29 mouse cellular contexts compared by ENCODE assay signal in the genomic region with DNA sequence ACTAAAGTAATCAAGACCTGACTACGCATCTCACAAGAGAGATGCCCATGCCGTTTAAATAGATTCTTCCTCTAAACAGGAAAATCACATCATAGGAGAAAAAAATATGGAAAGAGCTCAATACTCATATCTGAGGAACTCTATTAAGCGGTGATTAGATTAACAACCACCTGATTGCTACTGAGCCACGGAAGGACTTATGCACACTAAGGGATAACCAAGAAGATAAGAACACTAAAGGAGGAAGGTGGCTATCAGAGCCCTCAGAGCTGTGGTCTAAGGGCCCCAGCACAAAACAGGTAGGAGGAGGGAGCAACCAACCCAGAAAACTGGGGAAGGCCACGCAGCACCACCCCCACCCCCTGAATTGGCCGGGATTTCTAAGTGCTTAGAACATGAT. TPM values are rescaled to one million over a fixed set of nuclear protein-coding genes. Genes with fewer than 3 reads are reported as not detected.
DNase-seq lines count a peak whose midpoint lies in the region; ATAC-seq and TF ChIP-seq lines count a peak whose summit lies in the region.
"Had no signal": no experiment of that assay in that cellular context is flagged by ENCODE, and none has a peak within 500 bp of the region (broad histone marks: within the 10 kb centered on the region; RNA-seq: fewer than 3 reads in every experiment).

No protein-coding gene starts in this region.

- H3K4me1 ChIP-seq in intestine, embryonic 15.5 days (replicated peaks): no peaks in the 10 kb centered on the region
- no peaks in the 10 kb centered on the region for H3K4me1 ChIP-seq in intestine, postnatal 0 days (replicated peaks; ENCODE audit: control insufficient read depth, insufficient read depth, low read length)
- peaks cover 49 to 62% of the 10 kb centered on the region in 2 experiments for H3K4me1 ChIP-seq in liver, embryonic 14.5 days (replicated peaks; ENCODE audit: control insufficient read depth in 2 of 2, insufficient read depth in 2 of 2, low read length in 1 of 2)
- H3K4me1 ChIP-seq in liver, postnatal 0 days (ENCODE audit: insufficient read depth): peaks cover 36% of the 10 kb centered on the region
- H3K4me1 ChIP-seq in intestine, embryonic 16.5 days (ENCODE audit: control insufficient read depth, insufficient read depth, low read length): no peaks in the 10 kb centered on the region
- peaks cover 17% of the 10 kb centered on the region; the same call in 1 of the 2 replicates for H3K4me1 ChIP-seq in small intestine, adult 2 months (ENCODE audit: control insufficient read depth, insufficient read depth, insufficient read length, low read length)
- H3K4me1 ChIP-seq: embryonic facial prominence, embryonic 12.5 days; embryonic facial prominence, embryonic 15.5 days; hindbrain, embryonic 10.5 days had no signal

- no peak for DNase-seq in liver, embryonic 14.5 days (ENCODE audit: low read depth in 3 of 3, low spot score in 3 of 3)
- DNase-seq in liver, postnatal 0 days: no peak
- no peak for DNase-seq in thymus, postnatal 36 days
- DNase-seq in kidney, adult 18-20 months: no peak
- DNase-seq: adrenal gland, adult 2 months; adrenal gland, postnatal 14 days; B cell, adult 2 months; cerebellum, adult 11 months; cerebellum, adult 2 months; cerebellum, adult 9-11 months; cerebellum, postnatal 25 days; gastrocnemius, postnatal 25 days; heart, adult 2 months; heart, postnatal 10 days; heart, postnatal 36 days had no signal

- no peak for TF ChIP-seq EP300 in liver, embryonic 14.5 days (IDR thresholded peaks at IDR 0.05; ENCODE audit: low read depth)
- TF ChIP-seq EP300 in liver, postnatal 0 days (IDR thresholded peaks at IDR 0.05; ENCODE audit: low read depth): no peak

- 61% methylated on average over 6 of the region's 6 CpGs for WGBS in intestine, embryonic 15.5 days
- WGBS in intestine, postnatal 0 days: 48% methylated on average over 6 of the region's 6 CpGs
- WGBS in liver, embryonic 14.5 days (ENCODE audit: insufficient replicate concordance): 42% methylated on average over 6 of the region's 6 CpGs
- WGBS in liver, postnatal 0 days (ENCODE audit: insufficient replicate concordance): 64% methylated on average over 6 of the region's 6 CpGs
- 75% methylated on average over 6 of the region's 6 CpGs for WGBS in intestine, embryonic 16.5 days
- 46% methylated on average over 6 of the region's 6 CpGs for WGBS in small intestine, adult 2 months

- no peak overlapping the region for H3K4me3 ChIP-seq in intestine, embryonic 15.5 days (replicated peaks)
- no peak overlapping the region for H3K4me3 ChIP-seq in intestine, postnatal 0 days (ENCODE audit: low read depth, low read length)
- H3K4me3 ChIP-seq in liver, embryonic 14.5 days (ENCODE audit: insufficient read depth in 1 of 2, low read depth in 2 of 2, low read length in 2 of 2): no peak overlapping the region
- H3K4me3 ChIP-seq in liver, postnatal 0 days (ENCODE audit: low read depth, low read length): no peak overlapping the region
- H3K4me3 ChIP-seq in intestine, embryonic 16.5 days (ENCODE audit: low read length): no peak overlapping the region
- H3K4me3 ChIP-seq in small intestine, adult 2 months (ENCODE audit: low read depth, low read length): no peak overlapping the region
- H3K4me3 ChIP-seq: embryonic facial prominence, embryonic 12.5 days; embryonic facial prominence, embryonic 15.5 days; heart, adult 2 months; heart, embryonic 12.5 days; heart, embryonic 15.5 days; hindbrain, embryonic 10.5 days; hindbrain, embryonic 13.5 days had no signal

- no peaks in the 10 kb centered on the region for H3K9me3 ChIP-seq in intestine, embryonic 15.5 days
- H3K9me3 ChIP-seq in intestine, postnatal 0 days (ENCODE audit: control insufficient read depth): no peaks in the 10 kb centered on the region
- no peaks in the 10 kb centered on the region for H3K9me3 ChIP-seq in liver, embryonic 14.5 days (ENCODE audit: control insufficient read depth, low read length)
- H3K9me3 ChIP-seq in liver, postnatal 0 days (ENCODE audit: low read length): no peaks in the 10 kb centered on the region
- no peaks in the 10 kb centered on the region for H3K9me3 ChIP-seq in intestine, embryonic 16.5 days (ENCODE audit: control insufficient read depth, low read length)
- H3K9me3 ChIP-seq: embryonic facial prominence, embryonic 12.5 days; embryonic facial prominence, embryonic 15.5 days; heart, embryonic 12.5 days; heart, embryonic 15.5 days; hindbrain, embryonic 10.5 days; hindbrain, embryonic 13.5 days had no signal

- ATAC-seq in intestine, embryonic 15.5 days: 0 out of 2 replicates have a peak, but pooled peaks have one; percentile 27
- no peak for ATAC-seq in intestine, postnatal 0 days
- ATAC-seq in liver, embryonic 14.5 days (ENCODE audit: insufficient read depth): no peak
- ATAC-seq in liver, postnatal 0 days: no peak
- ATAC-seq in intestine, embryonic 16.5 days: peak; percentile 51
- ATAC-seq: forebrain, embryonic 14.5 days; hindbrain, embryonic 16.5 days; Patski had no signal

- no peak overlapping the region for H3K9ac ChIP-seq in intestine, embryonic 15.5 days
- no peak overlapping the region for H3K9ac ChIP-seq in intestine, postnatal 0 days (ENCODE audit: low read depth, low read length)
- H3K9ac ChIP-seq in liver, embryonic 14.5 days (replicated peaks): no peak overlapping the region
- H3K9ac ChIP-seq in liver, postnatal 0 days (replicated peaks): no peak overlapping the region
- H3K9ac ChIP-seq in intestine, embryonic 16.5 days (ENCODE audit: low read depth, low read length): no peak overlapping the region
- H3K9ac ChIP-seq: embryonic facial prominence, embryonic 12.5 days; embryonic facial prominence, embryonic 15.5 days; heart, embryonic 12.5 days; heart, embryonic 15.5 days; hindbrain, embryonic 13.5 days had no signal

- H3K27me3 ChIP-seq in intestine, embryonic 15.5 days (replicated peaks): no peaks in the 10 kb centered on the region
- no peaks in the 10 kb centered on the region for H3K27me3 ChIP-seq in intestine, postnatal 0 days (replicated peaks; ENCODE audit: control insufficient read depth, insufficient read depth, low read length)
- H3K27me3 ChIP-seq in liver, embryonic 14.5 days (ENCODE audit: control insufficient read depth, insufficient read depth, low read length): no peaks in the 10 kb centered on the region
- no peaks in the 10 kb centered on the region for H3K27me3 ChIP-seq in liver, postnatal 0 days (ENCODE audit: insufficient read depth, low read length)
- H3K27me3 ChIP-seq in intestine, embryonic 16.5 days (replicated peaks; ENCODE audit: control insufficient read depth, insufficient read depth, low read length): no peaks in the 10 kb centered on the region
- H3K27me3 ChIP-seq in small intestine, adult 2 months (ENCODE audit: control insufficient read depth, insufficient read depth, low read length): no peaks in the 10 kb centered on the region
- H3K27me3 ChIP-seq: CH12.LX; embryonic facial prominence, embryonic 12.5 days; embryonic facial prominence, embryonic 15.5 days; heart, embryonic 12.5 days; heart, embryonic 15.5 days; hindbrain, embryonic 13.5 days; Patski had no signal

- H3K4me2 ChIP-seq in intestine, embryonic 15.5 days (replicated peaks): no peak overlapping the region
- H3K4me2 ChIP-seq in intestine, postnatal 0 days (replicated peaks; ENCODE audit: low read depth): no peak overlapping the region
- H3K4me2 ChIP-seq in liver, embryonic 14.5 days (ENCODE audit: low read depth): peak overlapping the region; percentile 21; the same call in 1 of the 2 replicates
- no peak overlapping the region; the same call in 1 of the 2 replicates for H3K4me2 ChIP-seq in liver, postnatal 0 days (ENCODE audit: low read depth, low read length)
- H3K4me2 ChIP-seq in intestine, embryonic 16.5 days (ENCODE audit: low read depth, low read length): no peak overlapping the region
- H3K4me2 ChIP-seq: embryonic facial prominence, embryonic 12.5 days; embryonic facial prominence, embryonic 15.5 days; heart, embryonic 12.5 days; heart, embryonic 15.5 days; hindbrain, embryonic 13.5 days had no signal

- no peaks in the 10 kb centered on the region for H3K36me3 ChIP-seq in intestine, embryonic 15.5 days
- H3K36me3 ChIP-seq in intestine, postnatal 0 days (ENCODE audit: control insufficient read depth, insufficient read depth): no peaks in the 10 kb centered on the region
- no peaks in the 10 kb centered on the region for H3K36me3 ChIP-seq in liver, embryonic 14.5 days (replicated peaks; ENCODE audit: control insufficient read depth, insufficient read depth, low read depth)
- 0 out of 2 replicates have a peak, but pooled peaks cover 2% of the 10 kb centered on the region for H3K36me3 ChIP-seq in liver, postnatal 0 days (replicated peaks; ENCODE audit: insufficient read depth, low read length)
- no peaks in the 10 kb centered on the region for H3K36me3 ChIP-seq in intestine, embryonic 16.5 days (ENCODE audit: control insufficient read depth, insufficient read depth, low read length)
- H3K36me3 ChIP-seq in small intestine, adult 2 months (ENCODE audit: control insufficient read depth, insufficient read depth, low read length): peaks cover 3% of the 10 kb centered on the region; the same call in 1 of the 2 replicates
- H3K36me3 ChIP-seq: embryonic facial prominence, embryonic 12.5 days; embryonic facial prominence, embryonic 15.5 days; heart, embryonic 12.5 days; heart, embryonic 15.5 days had no signal

- H3K27ac ChIP-seq in intestine, embryonic 15.5 days: no peak overlapping the region
- H3K27ac ChIP-seq in intestine, postnatal 0 days (ENCODE audit: low read depth, low read length): no peak overlapping the region
- peak overlapping the region; percentile 31; the same call in 1 of the 2 replicates for H3K27ac ChIP-seq in liver, embryonic 14.5 days
- no peak overlapping the region for H3K27ac ChIP-seq in liver, postnatal 0 days (ENCODE audit: low read depth)
- no peak overlapping the region for H3K27ac ChIP-seq in intestine, embryonic 16.5 days (ENCODE audit: low read length)
- peak overlapping the region; percentile 51; the same call in 1 of the 2 replicates for H3K27ac ChIP-seq in small intestine, adult 2 months (ENCODE audit: insufficient read depth, low read depth, low read length)
- H3K27ac ChIP-seq: embryonic facial prominence, embryonic 12.5 days; embryonic facial prominence, embryonic 15.5 days; heart, adult 2 months; heart, embryonic 15.5 days; hindbrain, embryonic 10.5 days; hindbrain, embryonic 13.5 days had no signal

- no peak for TF ChIP-seq POLR2A in small intestine, adult 2 months (IDR thresholded peaks at IDR 0.05; ENCODE audit: low read depth, low read length)

- no peak for TF ChIP-seq CTCF in intestine, postnatal 0 days (IDR thresholded peaks at IDR 0.05; ENCODE audit: low read depth)
- no peak for TF ChIP-seq CTCF in liver, embryonic 14.5 days (IDR thresholded peaks at IDR 0.05; ENCODE audit: low read depth)
- TF ChIP-seq CTCF in liver, postnatal 0 days (IDR thresholded peaks at IDR 0.05; ENCODE audit: low read depth): no peak
- TF ChIP-seq CTCF in small intestine, adult 2 months (IDR thresholded peaks at IDR 0.05; ENCODE audit: extremely low read depth, insufficient read length, insufficient replicate concordance, low read depth, low read length): no peak

RNA-seq across cellular contexts. Expression of a gene that starts 37.5 kb away (rescaled TPM):
- polyA plus RNA-seq in intestine, embryonic 15.5 days (2015; fragmentation: Nextera tagmentation; extraction: Ambion mirVana): 6.2 and 6.9 TPM in 2 replicates
- 6.5 and 6.6 TPM in 2 replicates for polyA plus RNA-seq in intestine, postnatal 0 days (2015; fragmentation: Nextera tagmentation; extraction: Ambion mirVana)
- polyA plus RNA-seq in liver, embryonic 14.5 days (2012; rRNA removed): 0.90 and 1.3 TPM in 2 replicates
- 1.8 and 2.5 TPM in 2 replicates for polyA plus RNA-seq in liver, embryonic 14.5 days (2014; fragmentation: Nextera tagmentation; extraction: Ambion mirVana)
- 1.5 TPM in 2 replicates for polyA plus RNA-seq in liver, postnatal 0 days (2015; fragmentation: Nextera tagmentation; extraction: Ambion mirVana)
- polyA plus RNA-seq in intestine, embryonic 16.5 days (2015; fragmentation: Nextera tagmentation; extraction: Ambion mirVana): 5.4 and 5.9 TPM in 2 replicates
- polyA plus RNA-seq in small intestine, adult 2 months (2012; rRNA removed): 6.6 and 8.6 TPM in 2 replicates

Comparison
In these comparisons a context has a peak if more than half of its experiments do, and no peak if none do; other contexts are left out.
1. ATAC-seq: peak in intestine, embryonic 15.5 days (single experiment) and intestine, embryonic 16.5 days (single experiment); none in intestine, postnatal 0 days (single experiment), liver, embryonic 14.5 days (single experiment) and liver, postnatal 0 days (single experiment).
2. H3K27ac ChIP-seq: peak in liver, embryonic 14.5 days (single experiment) and small intestine, adult 2 months (single experiment); none in intestine, embryonic 15.5 days (single experiment), intestine, postnatal 0 days (single experiment), liver, postnatal 0 days (single experiment) and intestine, embryonic 16.5 days (single experiment).